Mouse (Mus musculus): Measurements from ENCODE around the gene Fam178b.

GRCm38 (mm10) chr1:36536397-36536728 is 146.6 kb downstream of the Fam178b start:
- TF ChIP-seq CTCF (IDR thresholded peaks at IDR 0.05; ENCODE audit: insufficient read depth, low read depth, low read length), result no peak
- no peak for TF ChIP-seq POLR2A (IDR thresholded peaks at IDR 0.05; ENCODE audit: insufficient read depth, low read depth, low read length)
